Mouse (Mus musculus): ENCODE measurements around the gene Skint8. TPM values are rescaled to one million over a fixed set of nuclear protein-coding genes. Genes with fewer than 3 reads are reported as not detected.
"Not testable (repeated sequence)": the region's sequence is repeated elsewhere in the genome, so short reads cannot be mapped to it uniquely, and the experiment has no call there.

The Skint8 gene
- total RNA-seq (2021) = not detected

GRCm38 (mm10) chr4:111919092-111919491 is at the start of gene Skint8:
TSS of gene Skint8 (plus strand) at chr4:111919392.
- intact Hi-C loops (cut with DNase I) = no loop called here
- DNase-seq = no peak

- no peak for DNase-seq
- intact Hi-C loops (cut with DNase I) = loop anchor here (10.0 kb wide), 1 partner anchor 195 kb away; no protein-coding TSS in a partner anchor
Measured at GRCm38 (mm10) chr4:111880112-111880875, 38.9 kb upstream of the Skint8 start.

- intact Hi-C loops (cut with DNase I) = loop anchor here (10.0 kb wide), 1 partner anchor 199 kb away; no protein-coding TSS in a partner anchor
- DNase-seq = no peak
Measured at GRCm38 (mm10) chr4:111883543-111883942, 35.6 kb upstream of the Skint8 start.

GRCm38 (mm10) chr4:111886018-111886417 is 33.2 kb upstream of the Skint8 start:
- DNase-seq = peak; percentile 56 to 71
- intact Hi-C loops (cut with DNase I) = loop anchor here (10.0 kb wide), 1 partner anchor 201 kb away; no protein-coding TSS in a partner anchor

GRCm38 (mm10) chr4:111886607-111887006 is 32.6 kb upstream of the Skint8 start:
- intact Hi-C loops (cut with DNase I) = loop anchor here (10.0 kb wide), 1 partner anchor 202 kb away; no protein-coding TSS in a partner anchor
- DNase-seq = peak; percentile 73 to 81

- intact Hi-C loops (cut with DNase I) = no loop called here
- DNase-seq = no peak
Measured at GRCm38 (mm10) chr4:111892138-111892537, 27.1 kb upstream of the Skint8 start.

- no peak for DNase-seq
- intact Hi-C loops (cut with DNase I) = no loop called here
Measured at GRCm38 (mm10) chr4:111897755-111898154, 21.4 kb upstream of the Skint8 start.

- intact Hi-C loops (cut with DNase I) = no loop called here
- no peak for DNase-seq
Measured at GRCm38 (mm10) chr4:111898566-111898965, 20.6 kb upstream of the Skint8 start.

GRCm38 (mm10) chr4:111900491-111900890 is 18.7 kb upstream of the Skint8 start:
- DNase-seq; intact Hi-C loops (cut with DNase I): not testable (repeated sequence)

- DNase-seq = no peak
- intact Hi-C loops (cut with DNase I) = no loop called here
Measured at GRCm38 (mm10) chr4:111901473-111901872, 17.7 kb upstream of the Skint8 start.

- DNase-seq = no peak
- intact Hi-C loops (cut with DNase I) = no loop called here
Measured at GRCm38 (mm10) chr4:111902775-111903174, 16.4 kb upstream of the Skint8 start, which contains the start of gene Slc5a9. TSS of gene Slc5a9 (minus strand) at chr4:111902918.

GRCm38 (mm10) chr4:111907926-111908325 is 11.3 kb upstream of the Skint8 start:
- no peak for DNase-seq
- intact Hi-C loops (cut with DNase I) = no loop called here

GRCm38 (mm10) chr4:111961309-111961708 is 42.1 kb downstream of the Skint8 start:
- DNase-seq = no peak

GRCm38 (mm10) chr4:111963241-111963640 is 44.0 kb downstream of the Skint8 start:
- DNase-seq; intact Hi-C loops (cut with DNase I): not testable (repeated sequence)

More at GRCm38 (mm10) chr4:111961309-111961708, 42.1 kb downstream of the Skint8 start:
- intact Hi-C loops (cut with DNase I) = no loop called here

- intact Hi-C loops (cut with DNase I) = no loop called here
- DNase-seq = no peak
Measured at GRCm38 (mm10) chr4:111963669-111964068, 44.5 kb downstream of the Skint8 start.

GRCm38 (mm10) chr4:111972623-111973022 is 53.4 kb downstream of the Skint8 start, which contains the start of gene Skint7:
TSS of gene Skint7 (plus strand) at chr4:111972923.
- intact Hi-C loops (cut with DNase I) = no loop called here
- no peak for DNase-seq

Other genes with a start within 250 kb of the Skint8 start
- 1 to 10 TPM; 9.8 to 9.9 TPM for gene Spata6, start 199.4 kb upstream of the Skint8 start, total RNA-seq (2021)
- gene Slc5a9, start 16.5 kb upstream of the Skint8 start, total RNA-seq (2021) = not detected
- not detected for gene Skint7, start 53.5 kb downstream of the Skint8 start, total RNA-seq (2021)
- not detected for gene Skint1, start 86.9 kb downstream of the Skint8 start, total RNA-seq (2021)
- gene Skint4, start 152.6 kb downstream of the Skint8 start, total RNA-seq (2021) = not detected